Comparison of ENCODE assay signal across 25 mouse cellular contexts in the genomic region with DNA sequence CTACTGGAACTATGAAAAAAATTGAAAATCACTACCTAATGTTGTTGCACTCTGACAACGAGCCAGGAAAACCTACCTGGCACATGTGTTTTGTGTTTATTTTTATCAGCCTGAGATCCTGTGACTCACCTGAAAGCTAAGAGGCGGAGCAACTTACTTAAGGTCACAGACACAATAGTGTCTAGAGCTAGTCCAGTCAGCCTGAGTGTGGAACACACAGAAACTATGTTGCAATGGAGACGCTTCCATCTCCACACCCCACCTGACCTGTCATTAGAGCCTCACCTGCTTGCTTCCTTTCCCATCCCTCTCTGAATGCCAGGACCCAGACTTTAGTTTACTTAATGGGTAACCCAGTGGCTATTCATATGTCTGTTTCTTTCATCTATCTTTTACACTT.
DNase-seq lines count a peak whose midpoint lies in the region; ATAC-seq and TF ChIP-seq lines count a peak whose summit lies in the region.
"Had no signal": no experiment of that assay in that cellular context is flagged by ENCODE, and none has a peak within 500 bp of the region (broad histone marks: within the 10 kb centered on the region; RNA-seq: fewer than 3 reads in every experiment).

No protein-coding gene starts in this region.

- TF ChIP-seq CTCF in lung, postnatal 0 days (IDR thresholded peaks at IDR 0.05): no peak

- no peaks in the 10 kb centered on the region for H3K9me3 ChIP-seq in lung, postnatal 0 days (ENCODE audit: low read length)
- no peaks in the 10 kb centered on the region for H3K9me3 ChIP-seq in stomach, embryonic 16.5 days (replicated peaks; ENCODE audit: control insufficient read depth, low read length)
- H3K9me3 ChIP-seq: embryonic facial prominence, embryonic 13.5 days; embryonic facial prominence, embryonic 15.5 days; forebrain, embryonic 13.5 days; forebrain, embryonic 15.5 days had no signal

- peak; percentile 14 for DNase-seq in lung, postnatal 0 days (ENCODE audit: low spot score)
- no peak for DNase-seq in lung, postnatal 36 days
- DNase-seq in ES-CJ7 (ENCODE audit: low read depth, low spot score) (peak; percentile 4), MN1 (ENCODE audit: low spot score) (no peak)
- peak; percentile 10 for DNase-seq in fat pad, adult 2 months (ENCODE audit: extremely low read depth, low read depth, low spot score)
- DNase-seq in left cerebral cortex, postnatal 36 days (ENCODE audit: low spot score in 2 of 2): no peak
- DNase-seq in spleen, postnatal 10 days (ENCODE audit: low spot score in 2 of 2): no peak
- DNase-seq: adrenal gland, adult 2 months; adrenal gland, postnatal 10 days; adrenal gland, postnatal 25 days; cerebellum, adult 11 months; cerebellum, adult 18-20 months; cerebellum, adult 8-10 months; cerebellum, adult 9-11 months; cerebellum, postnatal 14 days; cerebellum, postnatal 36 days; embryo, embryonic 11 days; forebrain, postnatal 0 days had no signal

- no peaks in the 10 kb centered on the region for H3K4me1 ChIP-seq in lung, postnatal 0 days (ENCODE audit: insufficient read depth, low read depth, low read length)
- peaks cover 5% of the 10 kb centered on the region; the same call in 1 of the 2 replicates for H3K4me1 ChIP-seq in stomach, embryonic 16.5 days (ENCODE audit: control insufficient read depth, insufficient read depth, low read length)

- no peaks in the 10 kb centered on the region for H3K27me3 ChIP-seq in lung, postnatal 0 days (replicated peaks; ENCODE audit: insufficient read depth, low read length)
- H3K27me3 ChIP-seq in stomach, embryonic 16.5 days (ENCODE audit: control insufficient read depth, insufficient read depth, low read length): no peaks in the 10 kb centered on the region
- H3K27me3 ChIP-seq: embryonic facial prominence, embryonic 13.5 days; embryonic facial prominence, embryonic 15.5 days; forebrain, embryonic 15.5 days had no signal

- no peak for TF ChIP-seq EP300 in lung, postnatal 0 days (IDR thresholded peaks at IDR 0.05)

- H3K36me3 ChIP-seq in lung, postnatal 0 days (ENCODE audit: insufficient read depth, low read length): no peaks in the 10 kb centered on the region
- no peaks in the 10 kb centered on the region for H3K36me3 ChIP-seq in stomach, embryonic 16.5 days (ENCODE audit: control insufficient read depth, insufficient read depth, low read length)
- H3K36me3 ChIP-seq: embryonic facial prominence, embryonic 13.5 days; embryonic facial prominence, embryonic 15.5 days; forebrain, embryonic 15.5 days; G1E had no signal

- H3K4me2 ChIP-seq in lung, postnatal 0 days (replicated peaks; ENCODE audit: low read depth, low read length): no peak overlapping the region
- H3K4me2 ChIP-seq in stomach, embryonic 16.5 days (ENCODE audit: low read depth, low read length): no peak overlapping the region
- H3K4me2 ChIP-seq: embryonic facial prominence, embryonic 13.5 days; embryonic facial prominence, embryonic 15.5 days; forebrain, embryonic 13.5 days; forebrain, embryonic 15.5 days had no signal

- ATAC-seq in lung, postnatal 0 days: no peak
- ATAC-seq in stomach, embryonic 16.5 days (ENCODE audit: insufficient read depth, low FRiP score): peak; percentile 68; the same call in 1 of the 2 replicates
- ATAC-seq: forebrain, embryonic 13.5 days; forebrain, embryonic 15.5 days; forebrain, postnatal 0 days had no signal

- no peak overlapping the region for H3K4me3 ChIP-seq in lung, postnatal 0 days (ENCODE audit: low read depth, low read length)
- no peak overlapping the region for H3K4me3 ChIP-seq in stomach, embryonic 16.5 days (replicated peaks; ENCODE audit: low read length)
- H3K4me3 ChIP-seq: embryonic facial prominence, embryonic 13.5 days; embryonic facial prominence, embryonic 15.5 days; erythroblast, embryonic 14.5 days; forebrain, embryonic 13.5 days; forebrain, embryonic 15.5 days had no signal

- no peak overlapping the region for H3K27ac ChIP-seq in lung, postnatal 0 days (ENCODE audit: low read length)
- no peak overlapping the region for H3K27ac ChIP-seq in stomach, embryonic 16.5 days (ENCODE audit: low read length)
- H3K27ac ChIP-seq: embryonic facial prominence, embryonic 13.5 days; embryonic facial prominence, embryonic 15.5 days; forebrain, embryonic 13.5 days; forebrain, embryonic 15.5 days had no signal

- no peak overlapping the region for H3K9ac ChIP-seq in lung, postnatal 0 days (replicated peaks; ENCODE audit: low read depth)
- no peak overlapping the region for H3K9ac ChIP-seq in stomach, embryonic 16.5 days (ENCODE audit: low read length)
- H3K9ac ChIP-seq: embryonic facial prominence, embryonic 13.5 days; embryonic facial prominence, embryonic 15.5 days; forebrain, embryonic 13.5 days; forebrain, embryonic 15.5 days; forebrain, postnatal 0 days had no signal

- WGBS in lung, postnatal 0 days: 65% methylated on average over 3 of the region's 3 CpGs
- WGBS in stomach, embryonic 16.5 days: 62% methylated on average over 3 of the region's 3 CpGs

- intact Hi-C loops in left cerebral cortex, postnatal 36 days (cut with DNase I): no loop called here

Comparison
In these comparisons a context has a peak if more than half of its experiments do, and no peak if none do; other contexts are left out.
1. DNase-seq: peak in lung, postnatal 0 days (single experiment), ES-CJ7 (single experiment) and fat pad, adult 2 months (single experiment); none in lung, postnatal 36 days (single experiment), MN1 (single experiment), left cerebral cortex, postnatal 36 days (0 of 2) and spleen, postnatal 10 days (0 of 2).